Mouse (Mus musculus): Measurements from ENCODE around the gene 9230112D13Rik.

Gene 9230112D13Rik

GRCm38 (mm10) chr14:34522701-34523100, at the start of gene 9230112D13Rik:
Gene 9230112D13Rik (minus strand): TSS chr14:34522801.
- no peak for DNase-seq (ENCODE audit: low spot score in 2 of 2)

GRCm38 (mm10) chr14:34571610-34572387, 49.2 kb upstream of the 9230112D13Rik start:
- DNase-seq (ENCODE audit: low spot score in 2 of 2): no peak

DNA sequence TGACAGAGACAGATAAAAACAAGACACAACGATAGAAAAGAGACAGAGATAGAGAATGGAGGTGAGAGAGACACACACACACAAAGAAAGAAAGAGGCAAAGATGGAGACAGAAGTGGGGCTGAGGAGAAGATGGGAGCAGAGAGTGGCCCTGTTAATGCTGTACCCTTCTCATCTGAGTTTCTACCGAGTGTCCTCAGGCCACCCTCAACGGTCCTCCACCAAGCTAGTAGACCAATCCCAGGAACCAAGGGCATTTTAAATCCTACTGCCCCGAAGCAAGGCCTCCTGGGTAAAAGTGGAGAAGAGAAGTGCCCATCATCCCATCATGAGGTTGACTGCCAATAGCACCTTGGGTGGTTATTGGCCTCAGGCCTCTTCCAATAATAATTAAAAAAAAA, 48.3 kb upstream of the 9230112D13Rik start:
- DNase-seq (ENCODE audit: low spot score in 2 of 2): no peak

DNA sequence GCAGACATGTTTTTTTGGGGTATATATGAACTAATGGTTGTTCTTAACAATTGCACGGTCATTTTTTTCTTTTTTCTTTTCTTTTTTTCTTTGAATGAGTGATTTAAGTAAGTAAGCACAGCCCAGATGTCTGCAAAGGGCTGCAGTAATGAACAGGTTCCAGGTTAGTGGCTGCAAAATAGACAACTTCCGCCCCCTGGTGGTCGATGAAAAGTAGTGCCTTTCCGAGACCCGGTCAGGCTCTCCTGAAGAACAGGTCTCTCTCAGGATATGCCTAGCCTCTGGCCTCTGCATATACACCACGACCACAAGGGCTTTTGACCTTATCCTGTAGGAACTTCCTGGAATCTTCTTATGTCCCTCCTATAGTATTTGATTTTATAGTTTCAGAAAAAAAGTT, 47.7 kb upstream of the 9230112D13Rik start:
- DNase-seq (ENCODE audit: low spot score in 2 of 2): peak in 1 of 2 experiments; percentile 78

- no peak for DNase-seq (ENCODE audit: low spot score in 2 of 2)
Observed at GRCm38 (mm10) chr14:34569534-34570194, 47.1 kb upstream of the 9230112D13Rik start.

DNA sequence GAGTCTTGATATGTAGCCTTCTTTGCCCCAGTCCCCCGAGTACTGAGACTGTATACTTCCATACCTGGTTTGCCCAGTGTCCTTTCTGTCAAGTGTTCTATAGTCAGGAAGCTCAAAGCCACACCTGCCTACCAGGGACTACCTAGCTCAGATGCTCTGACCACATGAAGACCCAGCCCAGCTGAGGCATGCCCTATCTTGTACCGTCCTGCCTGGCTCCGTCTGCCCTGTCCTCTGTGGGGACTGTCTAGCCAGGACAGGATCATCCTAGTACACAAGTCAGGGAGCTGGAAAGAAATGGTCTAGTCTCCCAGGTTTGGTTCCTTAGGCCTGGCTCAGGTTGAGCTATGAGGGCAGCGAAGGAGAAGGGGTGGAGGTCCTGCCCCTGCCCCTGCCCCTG, 46.0 kb upstream of the 9230112D13Rik start:
- DNase-seq (ENCODE audit: low spot score in 2 of 2): no peak

- DNase-seq (ENCODE audit: low spot score in 2 of 2): no peak
Observed at GRCm38 (mm10) chr14:34567697-34568096, 45.1 kb upstream of the 9230112D13Rik start.

DNA sequence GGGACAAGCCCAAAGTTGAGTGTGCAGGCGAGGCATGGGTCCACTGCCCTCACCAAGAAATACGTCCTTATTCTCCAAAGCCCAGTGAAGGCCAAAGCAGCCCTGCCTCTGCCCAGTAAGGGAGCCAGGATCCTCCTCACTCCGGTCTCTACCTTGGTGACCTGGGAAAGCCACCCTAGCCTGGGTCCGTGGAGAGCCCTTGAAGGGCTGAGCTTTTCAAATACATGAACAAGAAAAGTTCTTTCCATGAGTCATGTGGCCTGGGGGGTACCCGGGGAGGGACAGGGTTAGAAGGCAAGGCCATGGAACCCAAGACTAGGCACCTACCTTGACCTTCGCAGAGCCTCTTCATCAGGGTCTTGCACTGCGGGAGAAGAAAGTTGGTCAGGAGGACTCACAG, 43.9 kb upstream of the 9230112D13Rik start:
- no peak for DNase-seq (ENCODE audit: low spot score in 2 of 2)

GRCm38 (mm10) chr14:34565711-34566110, 43.1 kb upstream of the 9230112D13Rik start:
- DNase-seq (ENCODE audit: low spot score in 2 of 2): peak; percentile 77 to 78

DNA sequence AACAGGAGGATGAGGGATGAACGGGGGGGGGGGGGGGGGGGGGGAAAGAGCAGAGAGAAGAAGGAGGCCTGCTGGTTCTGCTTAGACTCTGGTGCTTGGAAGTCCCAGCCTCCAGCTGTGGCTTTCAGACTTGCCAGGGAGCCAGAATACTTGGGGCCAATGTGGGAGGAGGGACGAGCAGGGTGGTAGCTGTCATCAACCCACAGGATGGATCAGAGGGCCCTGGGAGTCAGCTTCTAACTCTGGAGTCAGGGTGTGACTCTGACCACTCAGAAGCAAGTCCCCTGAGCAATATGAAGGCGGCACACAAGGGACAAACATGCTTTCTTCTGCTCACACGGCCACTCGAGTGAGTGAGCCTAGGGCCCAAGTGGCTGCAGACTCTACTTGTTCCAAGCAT, 42.0 kb upstream of the 9230112D13Rik start:
- DNase-seq (ENCODE audit: low spot score in 2 of 2): peak; percentile 87 to 89

- DNase-seq (ENCODE audit: low spot score in 2 of 2): no peak
Observed at GRCm38 (mm10) chr14:34562393-34562792, 39.8 kb upstream of the 9230112D13Rik start.

DNA sequence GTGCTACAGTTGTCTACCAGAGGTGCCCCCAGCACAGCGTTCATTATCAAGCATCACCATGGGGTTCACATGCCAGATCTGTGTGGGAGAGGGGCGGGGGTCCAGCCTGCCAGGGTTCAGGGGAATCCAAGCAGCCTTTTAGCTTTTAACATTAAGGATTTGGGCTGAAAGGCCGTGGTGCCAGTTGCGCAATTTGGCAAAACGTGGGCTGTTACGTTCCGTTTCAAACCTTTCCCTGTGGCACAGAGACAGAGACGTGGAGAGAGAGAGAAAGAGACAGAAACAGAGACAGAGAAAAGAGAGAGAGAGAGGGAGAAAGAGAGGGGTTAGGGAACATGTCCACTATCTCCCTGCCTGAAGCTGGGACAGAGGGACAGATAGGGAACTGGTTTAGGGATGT, 39.0 kb upstream of the 9230112D13Rik start:
- DNase-seq (ENCODE audit: low spot score in 2 of 2): no peak

GRCm38 (mm10) chr14:34558947-34559346, 36.3 kb upstream of the 9230112D13Rik start:
- no peak for DNase-seq (ENCODE audit: low spot score in 2 of 2)

GRCm38 (mm10) chr14:34555211-34555610, 32.6 kb upstream of the 9230112D13Rik start:
- no peak for DNase-seq (ENCODE audit: low spot score in 2 of 2)

GRCm38 (mm10) chr14:34554047-34554446, 31.4 kb upstream of the 9230112D13Rik start:
- DNase-seq (ENCODE audit: low spot score in 2 of 2): peak; percentile 76 to 77

DNA sequence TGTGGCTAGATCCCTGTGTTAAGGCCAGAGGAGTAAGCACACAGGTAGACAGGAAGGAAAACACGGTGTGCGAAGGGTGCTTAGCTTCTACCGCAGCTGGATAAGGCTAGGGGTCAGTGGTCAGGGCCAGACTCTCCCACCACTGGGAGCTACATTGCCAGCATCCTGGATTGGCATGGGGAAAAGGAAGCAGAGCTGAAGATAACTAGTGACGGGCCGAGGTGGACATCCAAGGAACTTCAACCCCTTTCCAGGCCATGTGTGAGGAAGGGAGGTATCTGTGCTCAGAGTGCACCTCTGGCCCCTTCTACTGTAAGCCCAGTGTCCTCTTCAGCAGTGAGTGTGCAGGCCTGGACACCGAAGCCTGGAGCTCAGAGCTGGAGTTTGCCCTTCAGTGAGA, 30.9 kb upstream of the 9230112D13Rik start:
- DNase-seq (ENCODE audit: low spot score in 2 of 2): no peak

GRCm38 (mm10) chr14:34552226-34552625, 29.6 kb upstream of the 9230112D13Rik start:
- DNase-seq (ENCODE audit: low spot score in 2 of 2): no peak

GRCm38 (mm10) chr14:34549004-34549671, 26.5 kb upstream of the 9230112D13Rik start:
- peak; percentile 71 to 79 for DNase-seq (ENCODE audit: low spot score in 2 of 2)

DNA sequence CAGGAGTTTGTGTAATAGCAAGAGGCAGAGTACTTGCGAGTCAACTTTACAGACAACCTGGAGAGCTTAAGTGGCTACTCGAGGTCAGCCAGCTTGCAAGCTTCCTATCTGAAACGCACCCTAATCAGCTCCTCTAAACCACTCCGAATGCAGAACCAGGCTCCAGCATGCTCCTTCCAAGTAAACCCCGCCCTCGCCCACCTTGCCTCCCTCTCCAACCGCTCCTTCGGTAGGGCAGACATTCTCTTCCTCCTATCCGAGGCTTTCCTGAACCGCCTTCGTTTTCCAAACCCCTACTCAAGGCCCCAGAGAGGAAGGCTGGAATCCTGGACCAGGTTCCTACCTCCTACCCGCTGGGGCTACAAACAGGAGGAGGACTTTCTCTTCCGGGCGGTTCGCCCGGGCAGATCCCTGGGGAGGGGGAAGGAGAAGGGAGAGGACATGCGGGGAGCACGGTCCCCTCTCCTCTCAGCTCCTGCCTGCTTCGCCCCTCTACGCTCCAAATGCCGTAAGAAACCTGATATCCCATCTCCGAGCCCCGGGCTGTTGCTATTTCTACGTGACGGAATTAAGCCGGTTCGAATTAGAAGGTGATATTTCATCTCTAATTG, 25.9 kb upstream of the 9230112D13Rik start:
- peak; percentile 72 to 73 for DNase-seq (ENCODE audit: low spot score in 2 of 2)

GRCm38 (mm10) chr14:34544545-34544944, 21.9 kb upstream of the 9230112D13Rik start:
- peak; percentile 62 to 63 for DNase-seq (ENCODE audit: low spot score in 2 of 2)

GRCm38 (mm10) chr14:34544001-34544400, 21.4 kb upstream of the 9230112D13Rik start:
- DNase-seq (ENCODE audit: low spot score in 2 of 2): no peak

GRCm38 (mm10) chr14:34543596-34543995, 21.0 kb upstream of the 9230112D13Rik start:
- DNase-seq (ENCODE audit: low spot score in 2 of 2): peak in 1 of 2 experiments; percentile 65

Measured in heart, adult 9 months (tissue).